In the genomic region with DNA sequence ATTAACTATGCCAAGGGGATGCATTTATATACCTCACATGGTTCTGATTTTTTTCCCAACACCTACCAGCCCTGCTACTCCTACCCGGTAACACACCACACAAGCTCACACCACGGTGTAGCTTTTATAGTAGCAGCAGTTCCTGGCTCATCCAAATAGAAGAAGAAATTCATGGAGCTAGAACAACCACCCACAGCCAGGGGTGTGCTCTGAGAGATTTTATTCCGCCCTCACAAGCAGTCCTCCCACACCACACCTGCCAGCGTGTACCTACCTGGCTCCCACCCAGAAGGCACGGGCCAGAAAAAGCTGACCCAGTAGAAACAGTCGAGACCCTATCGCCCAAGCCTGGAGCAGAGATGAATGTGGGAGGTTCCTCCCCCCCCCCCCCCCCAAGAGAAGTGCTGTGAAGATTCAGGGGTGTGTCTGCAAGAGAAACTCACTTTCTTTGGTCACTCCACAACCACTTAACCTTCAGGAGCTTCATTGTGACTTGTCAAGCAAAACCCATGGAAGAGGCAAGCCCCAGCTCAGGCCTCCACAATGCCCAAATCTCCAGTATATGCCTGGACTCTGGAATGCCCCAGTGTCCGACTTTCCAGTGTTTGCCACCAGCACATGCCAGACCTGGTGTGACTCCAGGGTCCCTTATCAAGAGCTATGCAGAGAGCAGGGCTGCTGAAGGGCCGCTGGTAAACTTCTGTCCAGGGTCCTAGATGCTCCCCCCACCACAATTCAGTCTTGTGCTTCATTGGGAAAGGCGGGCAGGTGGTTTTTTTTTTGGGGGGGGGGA, we compare ENCODE assay signal across 8 mouse cellular contexts. TPM values are rescaled to one million over a fixed set of nuclear protein-coding genes. Genes with fewer than 3 reads are reported as not detected.
DNase-seq lines count a peak whose midpoint lies in the region; ATAC-seq and TF ChIP-seq lines count a peak whose summit lies in the region.

No protein-coding gene starts in this region.

- H3K9me3 ChIP-seq in hindbrain, embryonic 12.5 days (replicated peaks) = no peaks in the 10 kb centered on the region
- no peaks in the 10 kb centered on the region for H3K9me3 ChIP-seq in midbrain, embryonic 12.5 days

- TF ChIP-seq CTCF in layer of hippocampus, adult 2 months (conservative IDR thresholded peaks at IDR 0.05) = no peak
- TF ChIP-seq CTCF in embryonic fibroblast, embryonic 13.5 days (IDR thresholded peaks at IDR 0.05; ENCODE audit: borderline replicate concordance, insufficient read depth, low read length) = no peak

- peak overlapping the region; percentile 77 for H3K4me2 ChIP-seq in hindbrain, embryonic 12.5 days (replicated peaks)
- H3K4me2 ChIP-seq in midbrain, embryonic 12.5 days (replicated peaks) = peak overlapping the region; percentile 90

- H3K36me3 ChIP-seq in hindbrain, embryonic 12.5 days = no peaks in the 10 kb centered on the region
- H3K36me3 ChIP-seq in midbrain, embryonic 12.5 days = no peaks in the 10 kb centered on the region

- H3K9ac ChIP-seq in hindbrain, embryonic 12.5 days = no peak overlapping the region
- H3K9ac ChIP-seq in midbrain, embryonic 12.5 days (replicated peaks) = peak overlapping the region; percentile 63; the same call in 1 of the 2 replicates

- DNase-seq in layer of hippocampus, adult 2 months (ENCODE audit: low spot score in 2 of 2) = peak; percentile 13 to 36
- no peak for DNase-seq in layer of hippocampus, postnatal 10 days (ENCODE audit: low spot score in 2 of 2)
- no peak for DNase-seq in urinary bladder, adult 18-20 months (ENCODE audit: low spot score in 2 of 2)
- no peak for DNase-seq in kidney, postnatal 36 days

- peak overlapping the region; percentile 79 for H3K27ac ChIP-seq in layer of hippocampus, adult 2 months
- H3K27ac ChIP-seq in embryonic fibroblast, embryonic 13.5 days (ENCODE audit: insufficient read depth, low read length) = no peak overlapping the region
- no peak overlapping the region for H3K27ac ChIP-seq in hindbrain, embryonic 12.5 days
- H3K27ac ChIP-seq in midbrain, embryonic 12.5 days (replicated peaks) = no peak overlapping the region

- H3K4me3 ChIP-seq in layer of hippocampus, adult 2 months = peak overlapping the region; percentile 70
- peak overlapping the region; percentile 44; the same call in 1 of the 2 replicates for H3K4me3 ChIP-seq in embryonic fibroblast, embryonic 13.5 days (ENCODE audit: insufficient read depth, low read length)
- H3K4me3 ChIP-seq in hindbrain, embryonic 12.5 days = peak overlapping the region; percentile 51
- peak overlapping the region; percentile 69 for H3K4me3 ChIP-seq in midbrain, embryonic 12.5 days

- no peak for TF ChIP-seq POLR2A in embryonic fibroblast, embryonic 13.5 days (IDR thresholded peaks at IDR 0.05; ENCODE audit: low read depth, low read length)

- H3K27me3 ChIP-seq in hindbrain, embryonic 12.5 days = peaks cover 23% of the 10 kb centered on the region
- H3K27me3 ChIP-seq in midbrain, embryonic 12.5 days = peaks cover 39% of the 10 kb centered on the region

- no peak for ATAC-seq in hindbrain, embryonic 12.5 days (ENCODE audit: low FRiP score)
- ATAC-seq in midbrain, embryonic 12.5 days (ENCODE audit: low FRiP score, low read depth) = no peak
- ATAC-seq in inflammation-experienced regulatory T-cells, adult 6 months = no peak

- H3K4me1 ChIP-seq in embryonic fibroblast, embryonic 13.5 days (ENCODE audit: control insufficient read depth, insufficient read depth, low read length) = no peaks in the 10 kb centered on the region
- peaks cover 3% of the 10 kb centered on the region; the same call in 1 of the 2 replicates for H3K4me1 ChIP-seq in hindbrain, embryonic 12.5 days
- 0 out of 2 replicates have a peak, but pooled peaks cover 11% of the 10 kb centered on the region for H3K4me1 ChIP-seq in midbrain, embryonic 12.5 days

- WGBS in hindbrain, embryonic 12.5 days = 39% methylated on average over 10 of the region's 10 CpGs
- 31% methylated on average over 10 of the region's 10 CpGs for WGBS in midbrain, embryonic 12.5 days

RNA-seq across cellular contexts. Expression of gene Pdzd2, which starts 1.2 kb away (rescaled TPM):
- total RNA-seq in layer of hippocampus, adult 2 months (2021) = 10 to 100 TPM; 63.9 to 67.7 TPM
- total RNA-seq in layer of hippocampus, postnatal 10 days (2021) = 10 to 100 TPM; 39.4 to 46.7 TPM
- polyA plus RNA-seq in embryonic fibroblast, embryonic 13.5 days (2011; ENCODE audit: insufficient read length, low read depth, missing spikeins) = 2.4 and 2.5 TPM in 2 replicates
- polyA plus RNA-seq in hindbrain, embryonic 12.5 days (2016; fragmentation: Nextera tagmentation; extraction: Ambion mirVana) = 8.7 and 10.2 TPM in 2 replicates
- 8.4 and 9.5 TPM in 2 replicates for polyA plus RNA-seq in midbrain, embryonic 12.5 days (2016; fragmentation: Nextera tagmentation; extraction: Ambion mirVana)
- under 1 TPM; 0.34 to 0.46 (median 0.40) TPM for polyA plus RNA-seq in inflammation-experienced regulatory T-cells, adult 6 months (2017; shearing (Covaris generic))

Comparison
In these comparisons a context has a peak if more than half of its experiments do, and no peak if none do; other contexts are left out.
1. DNase-seq: peak in layer of hippocampus, adult 2 months (2 of 2); none in layer of hippocampus, postnatal 10 days (0 of 2), urinary bladder, adult 18-20 months (0 of 2) and kidney, postnatal 36 days (0 of 2).
2. Peak in every context shown above with its lines, with median percentiles within 50 percentile points of each other: H3K4me3 ChIP-seq.